Mouse (Mus musculus) lung, embryonic 16.5 days (tissue): ENCODE results near the gene Qars. TPM values are rescaled to one million over a fixed set of nuclear protein-coding genes. Genes with fewer than 3 reads are reported as not detected.

Experiments used
- ATAC-seq: fragments of 200-750 bp; cut with Nextera tagmentation; 2 replicates; pipeline ENCODE4 v1.8.0; 2017; ENCODE audit warnings: low read depth, mild to moderate bottlenecking, moderate library complexity
- H3K27ac ChIP-seq: fragments of 300-500 bp; sonication (generic); 2 replicates; pipeline ENCODE4 v1.5.1; 2014; ENCODE audit warnings: mild to moderate bottlenecking, control low read depth, low read length
- H3K27me3 ChIP-seq: fragments of 300-500 bp; sonication (generic); 2 replicates; pipeline ENCODE4 v1.6.1; 2014; ENCODE audit warnings: low read depth, low read length, mixed read lengths; ENCODE audit not compliant: control insufficient read depth, insufficient read depth
- H3K36me3 ChIP-seq: fragments of 300-500 bp; sonication (generic); 2 replicates; pipeline ENCODE4 v1.6.1; 2014; ENCODE audit warnings: low read length; ENCODE audit not compliant: control insufficient read depth, insufficient read depth
- H3K4me1 ChIP-seq: fragments of 300-500 bp; sonication (generic); replicated peaks from 2 replicates; pipeline ENCODE4 v1.6.1; 2014; ENCODE audit warnings: low read length, mixed read lengths; ENCODE audit not compliant: control insufficient read depth, insufficient read depth
- H3K4me2 ChIP-seq: fragments of 300-500 bp; sonication (generic); 2 replicates; pipeline ENCODE4 v1.6.1; 2014; ENCODE audit warnings: low read depth, low read length, control low read depth
- H3K4me3 ChIP-seq: fragments of 300-500 bp; sonication (generic); 2 replicates; pipeline ENCODE4 v1.5.1; 2014; ENCODE audit warnings: mild to moderate bottlenecking, low read length, control low read depth
- H3K9ac ChIP-seq: fragments of 300-500 bp; sonication (generic); 2 replicates; pipeline ENCODE4 v1.6.1; 2014; ENCODE audit warnings: low read length, control low read depth
- H3K9me3 ChIP-seq: fragments of 300-500 bp; sonication (generic); 2 replicates; pipeline ENCODE4 v1.6.1; 2016; ENCODE audit warnings: low read length; ENCODE audit not compliant: control insufficient read depth
- WGBS: fragments of 180-500 bp; shearing (Covaris S2); extraction: QIAGEN DNeasy Blood & Tissue Kit; methylation state at CpG from one replicate; pipeline ENCODE4 v1.1.7; 2014; 5-methylcytosine and 5-hydroxymethylcytosine counted together
- polyA plus RNA-seq: library from polyadenylated mRNA; unstranded; fragments of >200 nt; fragmentation: Nextera tagmentation; extraction: Ambion mirVana; gene quantifications from 2 replicates; pipeline ENCODE4 v1.2.1, GENCODE M21; 2015

Qars gene
- polyA plus RNA-seq, 1 experiment from 2014 or later = 97.4 TPM

GRCm38 (mm10) chr9:108492043-108492750, 15.3 kb upstream of the Qars start:
- ATAC-seq = no peak
- H3K4me3 ChIP-seq = peak overlapping the region; percentile 84
- peak overlapping the region; percentile 93 for H3K9ac ChIP-seq
- 77% methylated on average over 16 of the region's 16 CpGs for WGBS
- peaks cover 63% of the 10 kb centered on the region for H3K36me3 ChIP-seq
- H3K4me2 ChIP-seq = peak overlapping the region; percentile 86
- no peaks in the 10 kb centered on the region for H3K9me3 ChIP-seq
- H3K27ac ChIP-seq = no peak overlapping the region
- peaks cover 12% of the 10 kb centered on the region for H3K4me1 ChIP-seq
- H3K27me3 ChIP-seq = no peaks in the 10 kb centered on the region

- Histone ChIP-seq H3K9ac (no peak overlapping the region), H3K4me2 (no peak overlapping the region), H3K27me3 (no peaks in the 10 kb centered on the region), H3K4me1 (peaks cover 12% of the 10 kb centered on the region), H3K4me3 (no peak overlapping the region), H3K27ac (no peak overlapping the region), H3K9me3 (no peaks in the 10 kb centered on the region), H3K36me3 (peaks cover 62% of the 10 kb centered on the region)
- no peak for ATAC-seq
- WGBS = 95% methylated on average over 8 of the region's 8 CpGs
These were observed 14.3 kb upstream of the Qars start for GRCm38 (mm10) chr9:108493246-108493645.

GRCm38 (mm10) chr9:108494146-108494825, 13.2 kb upstream of the Qars start:
- Histone ChIP-seq H3K36me3 (peaks cover 62% of the 10 kb centered on the region), H3K4me1 (peaks cover 12% of the 10 kb centered on the region), H3K9ac (no peak overlapping the region), H3K27ac (no peak overlapping the region), H3K4me3 (no peak overlapping the region), H3K27me3 (no peaks in the 10 kb centered on the region), H3K9me3 (no peaks in the 10 kb centered on the region), H3K4me2 (no peak overlapping the region)
- WGBS = 93% methylated on average over 19 of the region's 19 CpGs
- ATAC-seq = no peak

GRCm38 (mm10) chr9:108494905-108495304, 12.6 kb upstream of the Qars start:
- 83% methylated on average over 10 of the region's 10 CpGs for WGBS
- no peak for ATAC-seq
- H3K4me2 ChIP-seq = no peak overlapping the region

GRCm38 (mm10) chr9:108499231-108499630, 8.3 kb upstream of the Qars start:
- 94% methylated on average over 7 of the region's 7 CpGs for WGBS
- no peak overlapping the region for H3K4me2 ChIP-seq
- no peaks in the 10 kb centered on the region for H3K4me1 ChIP-seq
- peaks cover 82% of the 10 kb centered on the region for H3K36me3 ChIP-seq
- H3K4me3 ChIP-seq = no peak overlapping the region
- ATAC-seq = no peak
- no peaks in the 10 kb centered on the region for H3K9me3 ChIP-seq
- no peak overlapping the region for H3K27ac ChIP-seq
- H3K27me3 ChIP-seq = no peaks in the 10 kb centered on the region
- no peak overlapping the region for H3K9ac ChIP-seq

More at GRCm38 (mm10) chr9:108494905-108495304, 12.6 kb upstream of the Qars start:
- peaks cover 11% of the 10 kb centered on the region for H3K4me1 ChIP-seq
- no peak overlapping the region for H3K27ac ChIP-seq
- peaks cover 67% of the 10 kb centered on the region for H3K36me3 ChIP-seq
- H3K9ac ChIP-seq = no peak overlapping the region
- no peak overlapping the region for H3K4me3 ChIP-seq
- no peaks in the 10 kb centered on the region for H3K9me3 ChIP-seq
- no peaks in the 10 kb centered on the region for H3K27me3 ChIP-seq

- ATAC-seq = no peak
- Histone ChIP-seq H3K9ac (no peak overlapping the region), H3K27me3 (no peaks in the 10 kb centered on the region), H3K4me3 (no peak overlapping the region), H3K36me3 (peaks cover 75% of the 10 kb centered on the region), H3K27ac (no peak overlapping the region), H3K9me3 (no peaks in the 10 kb centered on the region), H3K4me1 (no peaks in the 10 kb centered on the region), H3K4me2 (no peak overlapping the region)
- 92% methylated on average over 15 of the region's 15 CpGs for WGBS
These were observed 7.6 kb upstream of the Qars start for GRCm38 (mm10) chr9:108499943-108500342.

- Histone ChIP-seq H3K4me2 (peak overlapping the region; percentile 90), H3K27me3 (no peaks in the 10 kb centered on the region), H3K9ac (no peak overlapping the region), H3K27ac (peak overlapping the region; percentile 87; the same call in 1 of the 2 replicates), H3K9me3 (no peaks in the 10 kb centered on the region), H3K36me3 (peaks cover 19% of the 10 kb centered on the region), H3K4me1 (peaks cover 12% of the 10 kb centered on the region), H3K4me3 (peak overlapping the region; percentile 87)
- no peak for ATAC-seq
- WGBS = 82% methylated on average over 7 of the region's 7 CpGs
These were observed 605 bp upstream of the Qars start for GRCm38 (mm10) chr9:108506901-108507300.

GRCm38 (mm10) chr9:108508776-108509175, 1.3 kb downstream of the Qars start:
- Histone ChIP-seq H3K4me1 (peaks cover 12% of the 10 kb centered on the region), H3K9me3 (no peaks in the 10 kb centered on the region), H3K9ac (peak overlapping the region; percentile 88), H3K4me3 (peak overlapping the region; percentile 87), H3K27me3 (no peaks in the 10 kb centered on the region), H3K4me2 (peak overlapping the region; percentile 90), H3K27ac (no peak overlapping the region), H3K36me3 (peaks cover 21% of the 10 kb centered on the region)
- WGBS = 84% methylated on average over 7 of the region's 7 CpGs
- ATAC-seq = no peak

- H3K27ac ChIP-seq = peak within 1 kb of the TSS; percentile 99
- peak within 1 kb of the TSS; percentile 98 for H3K9ac ChIP-seq
- no peaks in the 10 kb centered on the region for H3K9me3 ChIP-seq
- H3K4me2 ChIP-seq = peak within 1 kb of the TSS; percentile 80
- H3K27me3 ChIP-seq = no peaks in the 10 kb centered on the region
- under 1% methylated on average over 55 of the region's 55 CpGs for WGBS
- H3K36me3 ChIP-seq = peaks cover 29% of the 10 kb centered on the region
- ATAC-seq = peak; percentile 96
- peak within 1 kb of the TSS; percentile 100 for H3K4me3 ChIP-seq
- peaks cover 12% of the 10 kb centered on the region for H3K4me1 ChIP-seq
These were observed 9.1 kb downstream of the Qars start, which contains the start of gene Qrich1 for GRCm38 (mm10) chr9:108516380-108517251. Gene Qrich1 (plus strand): TSS chr9:108516806.
